Mouse (Mus musculus): ENCODE data around the gene Tnxb. TPM values are rescaled to one million over a fixed set of nuclear protein-coding genes. Genes with fewer than 3 reads are reported as not detected.

Gene Tnxb
- 0.09 to 0.19 TPM (median 0.13 TPM) in 4 replicates for total RNA-seq (2023)

DNA sequence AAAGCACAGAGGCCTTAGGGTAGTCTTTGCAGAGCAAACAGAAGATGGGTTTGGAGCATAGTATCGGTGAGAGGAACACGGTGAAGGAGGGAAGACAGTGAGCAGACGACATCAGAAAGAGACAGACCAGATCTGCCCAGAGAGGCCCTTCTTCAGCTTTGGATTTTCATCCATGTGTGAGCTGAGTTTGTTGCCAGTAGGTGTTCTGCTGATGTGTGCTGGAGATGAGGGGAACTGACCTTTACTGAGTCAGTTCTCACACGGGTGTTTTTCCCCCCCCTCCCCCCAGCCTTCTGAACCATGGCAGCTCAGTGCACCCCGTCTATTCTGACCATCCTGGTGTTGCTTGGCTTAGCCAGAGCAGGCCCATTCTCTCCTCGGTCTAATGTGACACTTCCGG is at the start of gene Tnxb:
Gene Tnxb (plus strand): TSS at position 301 of the 400 bp plus-strand sequence.

DNA sequence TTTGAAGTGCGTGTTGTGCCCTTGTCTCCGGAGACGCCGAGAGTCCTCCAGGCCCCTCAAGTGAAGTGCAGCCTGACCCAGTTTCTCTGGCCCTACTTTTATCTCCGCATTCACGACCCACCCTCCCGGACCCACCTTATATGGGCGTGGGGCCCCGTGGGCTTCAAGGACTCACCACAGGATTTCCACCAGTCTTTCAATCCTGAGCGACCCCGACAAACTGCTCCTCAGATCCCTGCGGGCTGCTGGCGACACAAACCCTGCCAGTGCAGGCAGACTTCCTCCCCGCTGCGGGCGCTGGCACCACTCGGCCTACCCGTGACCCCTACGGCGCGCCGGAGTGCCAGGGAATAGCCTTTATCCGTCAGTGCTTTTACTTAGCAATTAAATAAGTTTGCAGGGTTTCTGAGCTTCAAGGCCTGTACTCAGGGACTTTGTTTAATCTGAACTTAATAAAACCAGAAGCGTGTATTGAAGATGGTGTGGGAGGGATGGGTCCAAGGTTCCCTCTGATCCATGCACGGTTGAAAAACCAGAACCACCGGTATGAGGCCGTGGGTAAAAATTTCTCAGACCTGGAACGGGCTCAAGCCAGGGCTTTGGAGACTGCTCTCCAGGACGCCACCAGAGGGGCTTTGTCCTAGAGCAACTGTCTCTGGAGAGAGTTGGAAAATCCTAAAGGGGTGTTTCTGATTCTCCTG is 42.2 kb upstream of the Tnxb start, which contains the start of gene Ppt2:
Gene Ppt2 (minus strand): TSS at position 568 of the 701 bp plus-strand sequence.

DNA sequence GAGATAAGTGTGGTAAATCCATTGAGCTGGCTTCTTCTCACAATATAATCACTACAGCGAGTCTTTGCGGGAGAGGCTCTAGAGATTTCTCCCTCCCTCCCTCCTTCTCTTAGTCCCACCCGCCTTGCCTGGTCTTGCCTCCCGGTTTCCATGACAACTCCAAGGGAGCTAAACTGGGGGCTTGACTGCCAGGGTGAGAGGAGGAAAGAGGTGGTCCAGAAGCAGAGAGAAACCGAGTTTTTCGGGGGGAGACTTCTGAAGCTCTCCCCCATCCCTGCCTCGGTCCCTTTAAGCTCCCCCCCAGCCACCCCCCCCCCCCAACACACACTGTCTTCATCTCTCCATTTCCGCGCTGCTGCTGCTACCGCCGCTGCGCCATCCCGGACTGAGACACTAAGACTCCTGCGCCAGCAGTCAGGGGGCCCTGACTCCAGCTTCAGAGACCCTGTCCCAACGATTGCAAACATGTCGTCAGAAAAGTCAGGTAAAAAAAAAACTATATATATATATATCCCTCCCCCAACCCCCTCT is 41.0 kb upstream of the Tnxb start, which contains the start of gene Prrt1:
Gene Prrt1 (plus strand): TSS at position 313 of the 531 bp plus-strand sequence.

DNA sequence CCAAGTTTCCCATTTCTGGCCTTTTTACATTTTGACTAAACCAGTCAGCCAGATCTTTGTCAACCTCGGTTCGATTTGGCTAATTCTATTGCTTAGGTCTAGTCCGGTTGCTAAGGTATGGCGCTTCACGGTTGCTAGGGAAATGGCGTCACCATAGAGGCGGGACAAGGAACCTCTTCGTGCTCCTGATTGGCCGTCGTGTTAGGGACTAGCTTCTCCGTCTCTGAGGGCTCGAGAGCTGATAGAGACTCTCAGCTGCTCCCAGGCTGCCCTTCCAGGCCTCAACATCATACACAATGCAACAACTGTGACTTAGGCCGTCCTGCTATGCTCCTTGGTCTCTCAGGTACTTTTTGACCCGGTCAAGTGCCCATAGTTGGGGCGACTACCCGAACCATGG is 25.7 kb upstream of the Tnxb start, which contains the start of gene Fkbpl:
Gene Fkbpl (plus strand): TSS at position 157 of the 400 bp plus-strand sequence.

DNA sequence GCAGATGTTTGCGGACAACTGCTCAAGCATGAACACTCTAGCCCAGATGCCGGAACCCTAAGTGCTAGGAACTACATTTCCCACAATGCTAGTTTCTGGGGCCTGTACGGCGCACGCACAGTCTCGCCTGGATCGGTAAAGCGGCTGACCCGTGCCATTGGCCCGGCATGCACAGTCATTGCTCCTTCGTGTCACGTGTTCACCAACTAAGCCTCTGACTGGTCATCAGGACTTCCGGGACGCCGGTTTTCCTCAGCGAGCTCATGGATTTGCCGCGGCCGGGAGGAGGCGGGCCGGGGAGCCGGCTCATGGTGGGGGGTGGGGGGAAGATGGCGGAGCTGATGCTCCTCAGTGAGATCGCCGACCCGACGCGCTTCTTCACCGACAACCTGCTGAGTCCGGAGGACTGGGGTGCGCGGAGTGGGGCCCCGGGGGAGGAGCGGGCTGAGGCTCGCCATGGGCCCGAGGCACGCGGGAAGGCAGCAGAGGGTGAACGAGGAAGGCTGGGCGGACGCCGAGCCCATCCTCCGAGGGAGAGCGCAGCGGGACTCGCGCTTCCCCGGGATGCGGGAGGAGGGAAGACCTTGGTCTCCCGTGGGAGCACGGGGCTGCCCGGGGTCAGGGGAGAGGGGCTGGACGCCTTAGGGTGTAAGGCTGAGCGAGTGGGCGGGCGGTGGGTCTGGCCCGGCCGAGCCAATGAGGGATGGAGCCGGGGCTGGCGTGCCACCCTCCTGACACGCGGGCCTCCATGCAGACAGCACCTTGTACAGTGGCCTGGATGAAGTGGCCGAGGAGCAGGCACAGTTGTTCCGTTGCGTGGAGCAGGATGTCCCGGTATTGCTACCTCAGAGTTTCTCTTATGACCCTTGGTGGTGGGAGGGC is 23.2 kb upstream of the Tnxb start, which contains the start of gene Atf6b:
Gene Atf6b (plus strand): TSS at position 241 of the 882 bp plus-strand sequence.

DNA sequence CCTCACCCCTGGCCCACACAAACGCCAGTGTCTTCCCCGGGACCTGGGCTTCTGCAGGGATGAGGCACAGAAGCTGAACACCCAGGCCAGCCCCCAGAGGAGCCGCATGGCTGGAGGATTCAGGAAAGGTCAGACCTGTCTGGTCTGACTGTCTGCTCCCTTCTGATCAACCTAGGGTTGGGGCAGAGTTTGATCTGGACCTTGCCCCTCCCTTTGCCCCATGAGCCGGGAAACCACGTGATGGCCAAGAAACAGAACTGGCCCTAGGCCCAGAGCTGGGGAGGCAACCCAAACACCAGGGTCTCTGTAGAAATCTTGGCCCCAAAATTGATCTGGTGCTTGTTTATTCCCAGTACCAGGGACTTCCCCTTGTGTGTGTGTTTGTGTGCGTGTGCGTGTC is 73.4 kb downstream of the Tnxb start, which contains the start of gene C4b:
Gene C4b (minus strand): TSS at position 164 of the 400 bp plus-strand sequence.

Other genes with a start within 250 kb of the Tnxb start
- not detected in 4 replicates for gene Btnl4, start 193.2 kb upstream of the Tnxb start, total RNA-seq (2023)
- not detected in 4 replicates for gene Btnl6, start 153.2 kb upstream of the Tnxb start, total RNA-seq (2023)
- gene Notch4, start 106.3 kb upstream of the Tnxb start, total RNA-seq (2023), result 0.36 to 1.6 TPM (median 0.63 TPM) in 4 replicates
- 117 to 138 TPM (median 127 TPM) in 4 replicates for gene Gpsm3, start 80.7 kb upstream of the Tnxb start, total RNA-seq (2023)
- 47.4 to 53.9 TPM (median 53.5 TPM) in 4 replicates for gene Pbx2, start 79.3 kb upstream of the Tnxb start, total RNA-seq (2023)
- 3.6 to 4.4 TPM (median 4.3 TPM) in 4 replicates for gene Ager, start 72.7 kb upstream of the Tnxb start, total RNA-seq (2023)
- 25.6 to 33.1 TPM (median 27.8 TPM) in 4 replicates for gene Rnf5, start 66.8 kb upstream of the Tnxb start, total RNA-seq (2023)
- 59.3 to 69.6 TPM (median 64.7 TPM) in 4 replicates for gene Agpat1, start 66.3 kb upstream of the Tnxb start, total RNA-seq (2023)
- not detected in 4 replicates for gene Egfl8, start 54.6 kb upstream of the Tnxb start, total RNA-seq (2023)
- gene Ppt2, start 42.0 kb upstream of the Tnxb start, total RNA-seq (2023), result 2.5 to 3.9 TPM (median 3.0 TPM) in 4 replicates
- gene Prrt1, start 41.0 kb upstream of the Tnxb start, total RNA-seq (2023), result 0.38 TPM in 1 of 4 replicates, not detected in the others
- 2.2 to 6.7 TPM (median 3.2 TPM) in 4 replicates for gene Fkbpl, start 25.8 kb upstream of the Tnxb start, total RNA-seq (2023)
- gene Atf6b, start 23.4 kb upstream of the Tnxb start, total RNA-seq (2023), result 66.0 to 75.7 TPM (median 68.0 TPM) in 4 replicates
- 1.5 to 2.8 TPM (median 2.1 TPM) in 4 replicates for gene C4b, start 73.3 kb downstream of the Tnxb start, total RNA-seq (2023)
- not detected in 4 replicates for gene Cyp21a1, start 134.0 kb downstream of the Tnxb start, total RNA-seq (2023)
- gene Stk19, start 166.4 kb downstream of the Tnxb start, total RNA-seq (2023), result 70.2 to 78.8 TPM (median 74.6 TPM) in 4 replicates
- gene Dxo, start 166.5 kb downstream of the Tnxb start, total RNA-seq (2023), result 83.3 to 87.2 TPM (median 86.2 TPM) in 4 replicates
- 99.2 to 119 TPM (median 104 TPM) in 4 replicates for gene Skiv2l, start 179.7 kb downstream of the Tnxb start, total RNA-seq (2023)
- gene Nelfe, start 179.9 kb downstream of the Tnxb start, total RNA-seq (2023), result 31.6 to 38.4 TPM (median 32.6 TPM) in 4 replicates
- gene Cfb, start 192.0 kb downstream of the Tnxb start, total RNA-seq (2023), result 0.60 TPM in 1 of 4 replicates, not detected in the others
- 11.5 to 12.8 TPM (median 11.9 TPM) in 4 replicates for gene Zbtb12, start 208.9 kb downstream of the Tnxb start, total RNA-seq (2023)
- not detected in 4 replicates for gene Gm20547, start 211.5 kb downstream of the Tnxb start, total RNA-seq (2023)
- gene C2, start 227.7 kb downstream of the Tnxb start, total RNA-seq (2023), result 1.6 to 3.1 TPM (median 3.1 TPM) in 4 replicates
- gene Ehmt2, start 227.9 kb downstream of the Tnxb start, total RNA-seq (2023), result 145 to 166 TPM (median 150 TPM) in 4 replicates
- gene Slc44a4, start 243.9 kb downstream of the Tnxb start, total RNA-seq (2023), result not detected in 4 replicates